Comparison of ENCODE assay signal across 26 mouse cellular contexts in the genomic region with DNA sequence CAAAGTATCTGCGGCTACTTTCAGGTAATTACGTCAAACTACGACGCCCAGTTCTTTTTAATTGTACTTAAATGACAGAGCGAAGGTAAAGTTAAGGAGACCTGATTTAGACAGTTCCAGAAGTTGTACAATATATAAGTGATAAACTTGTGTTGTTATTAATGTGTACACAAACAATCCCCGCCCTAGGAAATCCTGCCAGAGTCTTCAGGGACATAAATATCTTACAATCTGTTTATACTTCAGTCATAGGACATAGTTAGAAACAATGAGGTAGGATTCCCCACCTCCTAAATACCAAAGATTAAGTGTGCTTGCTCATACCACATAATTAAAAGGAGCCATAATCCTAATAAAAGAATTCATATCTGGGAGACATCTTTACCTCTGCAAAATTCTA.
"Had no signal": no experiment of that assay in that cellular context is flagged by ENCODE, and none has a peak within 500 bp of the region (broad histone marks: within the 10 kb centered on the region; RNA-seq: fewer than 3 reads in every experiment).

No protein-coding gene starts in this region.

- H3K27me3 ChIP-seq: heart, embryonic 13.5 days; heart, embryonic 15.5 days; hindbrain, embryonic 12.5 days; intestine, embryonic 15.5 days; limb, embryonic 12.5 days had no signal

- H3K9me3 ChIP-seq: heart, embryonic 13.5 days; heart, embryonic 15.5 days; hindbrain, embryonic 10.5 days; hindbrain, embryonic 12.5 days; intestine, embryonic 15.5 days; limb, embryonic 10.5 days; limb, embryonic 12.5 days had no signal

- ATAC-seq: hindbrain, embryonic 16.5 days; inflammation-experienced regulatory T-cells, adult 6 months; intestine, embryonic 15.5 days; intestine, postnatal 0 days had no signal

- H3K4me3 ChIP-seq: heart, adult 2 months; heart, embryonic 13.5 days; heart, embryonic 15.5 days; hindbrain, embryonic 10.5 days; hindbrain, embryonic 12.5 days; intestine, embryonic 15.5 days; layer of hippocampus, adult 2 months; left cerebral cortex, adult 2 months; limb, embryonic 10.5 days; limb, embryonic 12.5 days had no signal

- H3K36me3 ChIP-seq: heart, embryonic 13.5 days; heart, embryonic 15.5 days; hindbrain, embryonic 10.5 days; hindbrain, embryonic 12.5 days; intestine, embryonic 15.5 days; limb, embryonic 10.5 days; limb, embryonic 12.5 days had no signal

- H3K27ac ChIP-seq: heart, adult 2 months; heart, embryonic 13.5 days; heart, embryonic 15.5 days; hindbrain, embryonic 10.5 days; hindbrain, embryonic 12.5 days; hindbrain, embryonic 14.5 days; intestine, embryonic 15.5 days; layer of hippocampus, adult 2 months; left cerebral cortex, adult 2 months; limb, embryonic 10.5 days; limb, embryonic 12.5 days had no signal

- H3K4me1 ChIP-seq: heart, embryonic 13.5 days; heart, embryonic 15.5 days; hindbrain, embryonic 10.5 days; hindbrain, embryonic 12.5 days; intestine, embryonic 15.5 days; limb, embryonic 10.5 days; limb, embryonic 12.5 days had no signal

- H3K9ac ChIP-seq: heart, embryonic 13.5 days; heart, embryonic 15.5 days; hindbrain, embryonic 12.5 days; hindbrain, embryonic 14.5 days; intestine, embryonic 15.5 days; limb, embryonic 12.5 days had no signal

- DNase-seq: gastrocnemius, postnatal 14 days; gastrocnemius, postnatal 36 days; heart, adult 11 months; heart, adult 2 months; heart, postnatal 14 days; heart, postnatal 4 days; kidney, adult 18-20 months; kidney, adult 8-10 months; kidney, postnatal 10 days; kidney, postnatal 25 days; kidney, postnatal 4 days; liver had no signal

- H3K4me2 ChIP-seq: heart, embryonic 11.5 days; heart, embryonic 13.5 days; heart, embryonic 15.5 days; hindbrain, embryonic 12.5 days; hindbrain, embryonic 14.5 days; intestine, embryonic 15.5 days; limb, embryonic 12.5 days had no signal
